Mouse (Mus musculus) 416B (cell line): ENCODE measurements around the gene Gm32802.
"Not testable (repeated sequence)": the region's sequence is repeated elsewhere in the genome, so short reads cannot be mapped to it uniquely, and the experiment has no call there.

Experiments used
- DNase-seq: peaks from one replicate; pipeline ENCODE4 v3.0.0; 2011; ENCODE audit warnings: low read depth

Gene Gm32802

GRCm38 (mm10) chr10:118258388-118258787 lies at the start of gene Gm32802:
Gene Gm32802, plus strand, starts transcription at chr10:118258688.
- DNase-seq = not testable (repeated sequence)

GRCm38 (mm10) chr10:118215719-118216393 lies 42.6 kb upstream of the Gm32802 start:
- DNase-seq = not testable (repeated sequence)

- not testable (repeated sequence) for DNase-seq
Observed at GRCm38 (mm10) chr10:118227629-118228028, 30.9 kb upstream of the Gm32802 start.

- DNase-seq = not testable (repeated sequence)
Observed at GRCm38 (mm10) chr10:118232607-118233006, 25.9 kb upstream of the Gm32802 start.

- DNase-seq = not testable (repeated sequence)
Observed at GRCm38 (mm10) chr10:118240680-118241079, 17.8 kb upstream of the Gm32802 start, which contains the start of gene Gm32717. Gene Gm32717, minus strand, starts transcription at chr10:118240780.

GRCm38 (mm10) chr10:118249006-118249595 lies 9.4 kb upstream of the Gm32802 start:
- not testable (repeated sequence) for DNase-seq

- DNase-seq = no peak
Observed at GRCm38 (mm10) chr10:118250852-118251295, 7.6 kb upstream of the Gm32802 start.

- not testable (repeated sequence) for DNase-seq
Observed at GRCm38 (mm10) chr10:118268812-118269211, 10.3 kb downstream of the Gm32802 start.

GRCm38 (mm10) chr10:118271416-118271815 lies 12.9 kb downstream of the Gm32802 start:
- not testable (repeated sequence) for DNase-seq

GRCm38 (mm10) chr10:118278069-118278468 lies 19.6 kb downstream of the Gm32802 start:
- DNase-seq = not testable (repeated sequence)

- DNase-seq = not testable (repeated sequence)
Observed at GRCm38 (mm10) chr10:118282565-118282964, 24.1 kb downstream of the Gm32802 start.

GRCm38 (mm10) chr10:118283016-118283415 lies 24.5 kb downstream of the Gm32802 start:
- not testable (repeated sequence) for DNase-seq

- no peak for DNase-seq
Observed at GRCm38 (mm10) chr10:118294938-118295337, 36.5 kb downstream of the Gm32802 start, which contains the start of gene Iltifb. Gene Iltifb, minus strand, starts transcription at chr10:118295038.

- DNase-seq = not testable (repeated sequence)
Observed at GRCm38 (mm10) chr10:118302133-118302532, 43.6 kb downstream of the Gm32802 start.
